Mouse (Mus musculus): ENCODE results near the gene Nfe2l1.

Gene Nfe2l1

GRCm38 (mm10) chr11:96847240-96847639, 17.5 kb upstream of the Nfe2l1 start:
- no peak for DNase-seq (ENCODE audit: low read depth, low spot score)

GRCm38 (mm10) chr11:96843627-96844026, 13.9 kb upstream of the Nfe2l1 start:
- DNase-seq (ENCODE audit: low read depth, low spot score): no peak

DNA sequence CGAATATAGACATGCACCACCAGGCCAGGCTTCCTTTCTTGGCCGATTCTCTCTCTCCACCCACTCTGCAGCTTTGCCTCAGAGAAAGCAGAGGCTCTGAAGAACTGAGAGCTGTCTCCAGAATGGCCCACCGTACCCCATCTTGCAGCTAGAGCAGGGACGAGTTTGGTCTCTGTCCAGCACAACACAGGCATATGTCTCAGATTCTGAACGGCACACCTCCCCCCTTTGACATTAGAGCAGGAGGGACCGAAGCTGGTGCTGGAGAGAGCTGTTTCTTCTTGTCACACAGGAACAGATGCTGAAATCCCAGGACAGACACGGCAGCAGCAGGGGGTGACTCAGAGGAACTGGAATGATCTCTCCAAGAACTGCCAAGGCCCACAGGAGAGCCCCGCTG, 10.5 kb upstream of the Nfe2l1 start:
- DNase-seq (ENCODE audit: low read depth, low spot score): no peak

DNA sequence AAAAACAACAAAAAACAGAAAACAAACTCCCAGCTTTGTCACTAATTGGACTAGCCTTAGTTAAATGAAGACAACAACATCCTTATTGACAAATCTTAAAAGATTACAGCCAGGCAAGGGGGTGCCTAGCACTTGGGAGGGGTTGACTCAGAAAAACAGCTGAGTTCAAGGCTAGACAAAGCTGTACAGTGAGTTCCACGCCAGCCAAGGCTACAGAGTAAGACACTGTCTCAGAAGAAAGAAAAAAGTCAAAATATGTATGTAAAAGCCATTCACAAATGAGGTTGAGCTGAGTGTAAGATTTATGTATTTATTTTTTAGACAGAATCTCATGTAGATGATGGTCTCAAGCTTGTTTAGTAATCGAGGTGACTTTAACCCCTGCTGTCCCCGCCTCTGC, 10.1 kb upstream of the Nfe2l1 start:
- no peak for DNase-seq (ENCODE audit: low read depth, low spot score)

DNA sequence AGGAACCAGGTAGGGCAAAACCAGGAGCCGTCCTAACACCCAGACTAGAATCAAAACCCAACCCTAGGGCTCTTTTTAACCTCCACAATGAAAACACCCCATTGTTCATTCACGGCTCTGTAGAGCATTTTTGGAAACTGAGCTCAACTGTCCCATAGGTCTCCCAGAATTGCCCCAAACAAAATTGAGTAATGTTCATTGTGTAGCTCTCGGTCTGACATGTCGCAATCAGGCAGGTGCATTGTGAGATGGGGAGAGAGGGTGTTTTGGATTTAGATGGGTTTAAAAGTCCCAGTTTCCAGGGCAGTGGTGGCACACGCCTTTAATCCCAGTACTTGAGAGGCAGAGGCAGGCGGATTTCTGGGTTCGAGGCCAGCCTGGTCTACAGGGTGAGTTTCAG, 9.7 kb upstream of the Nfe2l1 start:
- DNase-seq (ENCODE audit: low read depth, low spot score): no peak

DNA sequence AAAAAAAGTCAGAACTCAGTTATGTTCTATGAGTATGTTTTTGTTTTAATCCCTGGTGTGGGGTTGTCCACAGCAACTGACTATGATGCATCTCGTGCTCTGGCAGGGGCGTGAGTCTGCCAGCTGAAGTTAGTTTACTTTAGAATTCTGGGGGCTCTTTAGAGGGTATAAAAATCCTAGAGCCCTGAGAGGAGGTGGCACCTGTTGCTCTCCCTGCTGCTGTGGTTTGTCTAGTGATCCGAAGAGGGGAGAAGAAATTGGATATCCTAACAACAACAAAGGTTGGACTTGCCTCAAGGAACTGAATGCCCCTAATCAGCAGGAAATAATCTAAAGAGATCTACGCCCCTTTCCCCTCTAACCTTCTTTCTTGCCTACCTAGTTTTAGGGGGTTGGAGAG, 8.6 kb upstream of the Nfe2l1 start:
- DNase-seq (ENCODE audit: low read depth, low spot score): no peak

DNA sequence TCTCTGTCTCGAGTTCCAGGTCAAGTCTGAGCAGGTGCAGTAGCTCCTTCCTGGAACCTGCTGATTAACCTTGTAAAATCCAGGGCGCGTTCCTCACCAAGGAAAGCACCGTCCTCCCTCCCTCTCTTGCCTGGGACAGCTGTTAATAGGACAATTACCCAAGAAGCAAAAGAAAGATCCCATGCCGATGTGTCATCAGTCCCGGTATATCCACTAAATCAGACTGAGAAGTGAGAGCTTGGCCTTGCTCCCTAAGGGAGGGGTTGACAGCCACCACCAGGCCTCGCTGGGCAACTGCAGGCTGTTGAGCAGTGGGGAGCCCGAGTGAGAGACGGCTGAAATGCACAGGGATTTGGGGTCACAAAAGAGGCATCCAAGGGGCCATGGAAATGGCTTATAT, 7.5 kb upstream of the Nfe2l1 start:
- no peak for DNase-seq (ENCODE audit: low read depth, low spot score)

GRCm38 (mm10) chr11:96834127-96834526, 4.4 kb upstream of the Nfe2l1 start:
- no peak for DNase-seq (ENCODE audit: low read depth, low spot score)

- no peak for DNase-seq (ENCODE audit: low read depth, low spot score)
Observed at GRCm38 (mm10) chr11:96832973-96833372, 3.2 kb upstream of the Nfe2l1 start.

- no peak for DNase-seq (ENCODE audit: low read depth, low spot score)
Observed at GRCm38 (mm10) chr11:96832541-96832940, 2.8 kb upstream of the Nfe2l1 start.

DNA sequence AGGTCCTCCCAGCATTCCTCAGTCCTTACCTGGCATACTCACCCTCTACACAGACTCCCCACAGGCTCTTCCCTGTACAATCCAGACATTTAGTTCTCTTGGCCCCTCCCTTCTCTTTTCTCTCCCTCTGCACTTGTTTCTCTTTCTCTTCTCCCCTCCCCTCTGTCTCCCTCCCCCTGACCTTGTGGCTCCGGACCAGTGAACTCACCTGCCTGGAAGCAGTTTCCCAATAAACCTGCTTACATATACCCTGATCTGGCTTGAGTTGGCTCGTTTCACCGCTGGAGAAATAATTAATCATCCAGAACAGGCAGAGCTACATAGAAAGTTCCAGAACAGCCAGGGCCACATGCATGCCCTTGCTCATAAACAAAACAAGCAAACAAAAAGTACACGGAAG, 1.7 kb upstream of the Nfe2l1 start:
- DNase-seq (ENCODE audit: low read depth, low spot score): no peak

GRCm38 (mm10) chr11:96830539-96831216, 910 bp upstream of the Nfe2l1 start:
- no peak for DNase-seq (ENCODE audit: low read depth, low spot score)

GRCm38 (mm10) chr11:96829403-96829812, 360 bp downstream of the Nfe2l1 start:
- DNase-seq (ENCODE audit: low read depth, low spot score): peak; percentile 73

DNA sequence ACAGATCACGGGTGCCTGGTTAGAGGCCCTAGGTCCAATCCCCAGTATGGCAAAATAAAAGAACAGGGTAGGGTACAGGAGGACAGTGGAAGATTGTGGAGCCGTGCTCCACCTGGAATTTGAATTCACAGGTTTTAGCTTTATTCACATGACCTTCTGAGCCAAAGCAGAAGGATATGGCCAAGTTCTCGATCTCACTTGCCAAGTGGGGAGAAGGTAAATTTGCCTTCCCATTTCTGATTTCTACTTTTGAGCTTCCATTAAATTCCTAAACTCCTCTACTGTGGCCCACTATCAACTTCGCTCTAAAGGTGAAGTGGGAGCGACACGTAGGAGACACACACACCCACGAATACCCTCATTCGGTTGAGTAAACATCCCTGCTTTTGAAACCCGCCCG, 887 bp downstream of the Nfe2l1 start:
- DNase-seq (ENCODE audit: low read depth, low spot score): no peak

DNA sequence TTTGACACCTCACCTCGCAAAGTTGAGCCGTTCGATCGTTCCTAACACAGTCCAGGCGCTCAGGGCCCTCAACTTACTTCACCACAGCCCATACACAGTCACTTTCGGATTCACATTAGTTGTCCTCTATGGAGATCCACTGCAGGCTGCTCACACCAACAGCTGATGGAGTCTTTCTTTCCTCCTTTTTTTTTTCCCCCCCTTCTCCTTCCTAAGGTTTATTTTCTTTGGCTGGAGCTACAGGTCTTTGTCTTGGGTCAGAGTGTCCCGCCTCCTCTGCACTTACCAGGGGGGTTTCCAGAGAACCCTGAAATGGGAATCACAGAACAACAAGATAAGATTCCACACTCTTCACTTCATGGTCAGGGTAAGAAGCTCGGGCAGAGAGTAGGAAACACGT, 1.9 kb downstream of the Nfe2l1 start:
- DNase-seq (ENCODE audit: low read depth, low spot score): no peak

GRCm38 (mm10) chr11:96827062-96827581, 2.6 kb downstream of the Nfe2l1 start:
- DNase-seq (ENCODE audit: low read depth, low spot score): no peak

- DNase-seq (ENCODE audit: low read depth, low spot score): no peak
Observed at GRCm38 (mm10) chr11:96826481-96826880, 3.3 kb downstream of the Nfe2l1 start.

- DNase-seq (ENCODE audit: low read depth, low spot score): no peak
Observed at GRCm38 (mm10) chr11:96824783-96825495, 4.8 kb downstream of the Nfe2l1 start.

DNA sequence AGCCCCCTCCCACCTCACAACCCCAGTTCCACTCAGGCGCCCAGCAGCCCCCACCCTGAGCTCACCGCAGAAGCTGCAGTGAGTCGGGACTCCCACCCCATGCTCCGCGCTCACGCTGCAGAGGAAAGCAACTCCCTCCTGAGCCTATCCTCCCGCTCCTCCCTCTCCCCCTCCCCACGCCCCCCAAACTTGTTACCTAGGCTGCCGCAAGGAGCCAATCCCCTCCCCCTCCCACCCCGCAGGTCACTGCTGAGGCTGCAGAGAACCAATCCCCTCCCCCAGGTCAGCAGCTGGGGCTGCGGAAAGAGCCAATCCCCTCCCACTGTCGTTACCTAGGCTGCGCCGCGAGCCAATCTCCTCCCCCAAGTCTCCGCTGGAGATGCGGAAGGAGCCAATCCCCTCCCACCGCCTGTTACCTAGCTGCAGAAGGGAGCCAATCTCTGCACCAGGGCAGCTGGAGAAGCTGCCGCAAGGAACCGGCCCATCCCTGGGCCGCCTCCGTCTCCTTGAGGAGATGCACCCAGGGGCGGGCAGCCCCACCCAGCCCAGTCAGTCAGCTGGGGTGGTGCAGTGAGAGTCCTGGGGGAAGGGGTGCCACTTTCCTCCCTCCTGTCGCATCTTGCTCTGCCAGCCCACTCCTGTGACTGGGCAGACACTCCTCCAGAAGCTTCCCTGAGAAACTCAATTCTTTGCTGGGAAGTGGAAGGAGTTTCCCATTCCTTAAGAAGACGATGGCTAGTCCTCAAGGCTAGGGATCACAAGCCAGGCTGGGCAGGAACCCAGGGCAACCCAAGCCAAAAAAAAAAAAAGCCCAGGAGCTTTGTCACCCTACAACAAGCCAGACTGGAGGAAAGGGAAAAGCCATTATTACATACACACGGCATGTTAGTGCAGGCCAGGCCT, 5.6 kb downstream of the Nfe2l1 start:
- peak; percentile 93 for DNase-seq (ENCODE audit: low read depth, low spot score)

GRCm38 (mm10) chr11:96823471-96823837, 6.3 kb downstream of the Nfe2l1 start:
- no peak for DNase-seq (ENCODE audit: low read depth, low spot score)

DNA sequence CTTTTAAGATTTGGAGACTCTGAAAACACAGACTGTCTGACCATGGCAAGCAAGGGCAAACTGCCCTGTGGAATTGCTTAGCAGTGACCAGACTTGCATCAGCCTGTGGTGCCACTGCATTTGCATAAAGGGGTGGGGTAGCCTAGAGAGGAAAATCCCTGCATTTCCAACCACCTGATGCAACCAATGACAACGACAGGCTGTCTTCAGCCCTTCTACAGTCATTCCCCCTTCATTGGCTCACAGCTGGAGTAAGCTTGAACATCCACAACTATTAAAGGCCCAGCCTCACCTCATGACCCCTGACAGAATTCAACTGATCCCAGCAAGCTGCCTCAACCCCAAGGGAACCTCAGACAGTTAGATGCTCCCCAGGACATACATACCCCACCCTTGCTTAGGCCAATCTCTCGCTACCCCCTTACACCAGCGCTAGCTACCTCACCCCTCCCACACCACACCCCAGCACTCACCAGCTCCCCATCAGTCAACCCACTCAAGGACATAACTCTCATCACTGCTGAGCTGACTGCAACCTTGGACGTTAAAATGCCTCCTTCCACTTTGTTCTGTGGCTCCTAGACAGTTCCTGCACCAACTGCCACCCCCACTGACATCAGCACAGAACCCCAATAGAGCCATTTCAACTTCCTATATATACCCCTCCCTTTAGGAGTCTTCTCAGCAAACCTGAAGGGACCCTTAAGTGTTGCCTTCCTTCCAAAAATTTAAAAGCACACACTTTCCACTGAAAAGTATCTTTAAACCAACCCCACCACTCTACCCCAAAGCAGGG, 6.9 kb downstream of the Nfe2l1 start:
- peak; percentile 52 for DNase-seq (ENCODE audit: low read depth, low spot score)

All from CD4-positive helper T cell, adult 2 months (primary cell).